Mouse (Mus musculus): Measurements from ENCODE around the gene Macf1. TPM values are rescaled to one million over a fixed set of nuclear protein-coding genes. Genes with fewer than 3 reads are reported as not detected.

The Macf1 gene
- polyA plus RNA-seq, 1 experiment from 2014 or later = 120 TPM

- peaks cover 3% of the 10 kb centered on the region; the same call in 1 of the 2 replicates for H3K4me1 ChIP-seq (replicated peaks; ENCODE audit: control insufficient read depth, insufficient read depth, low read length)
- no peak for ATAC-seq (ENCODE audit: low FRiP score)
- no peak for DNase-seq (ENCODE audit: low spot score)
- H3K4me3 ChIP-seq (replicated peaks; ENCODE audit: low read length) = no peak overlapping the region
- WGBS = 96% methylated on average over 8 of the region's 8 CpGs
- no peaks in the 10 kb centered on the region for H3K27me3 ChIP-seq (ENCODE audit: control insufficient read depth, insufficient read depth, low read length)
- peaks cover 93% of the 10 kb centered on the region for H3K36me3 ChIP-seq (replicated peaks; ENCODE audit: control insufficient read depth, insufficient read depth)
- H3K4me2 ChIP-seq (replicated peaks) = no peak overlapping the region
- H3K27ac ChIP-seq = no peak overlapping the region
- no peaks in the 10 kb centered on the region for H3K9me3 ChIP-seq (ENCODE audit: control insufficient read depth, low read length)
- no peak overlapping the region for H3K9ac ChIP-seq
These were observed 287.1 kb downstream of the Macf1 start for GRCm38 (mm10) chr4:123397049-123397448.

DNA sequence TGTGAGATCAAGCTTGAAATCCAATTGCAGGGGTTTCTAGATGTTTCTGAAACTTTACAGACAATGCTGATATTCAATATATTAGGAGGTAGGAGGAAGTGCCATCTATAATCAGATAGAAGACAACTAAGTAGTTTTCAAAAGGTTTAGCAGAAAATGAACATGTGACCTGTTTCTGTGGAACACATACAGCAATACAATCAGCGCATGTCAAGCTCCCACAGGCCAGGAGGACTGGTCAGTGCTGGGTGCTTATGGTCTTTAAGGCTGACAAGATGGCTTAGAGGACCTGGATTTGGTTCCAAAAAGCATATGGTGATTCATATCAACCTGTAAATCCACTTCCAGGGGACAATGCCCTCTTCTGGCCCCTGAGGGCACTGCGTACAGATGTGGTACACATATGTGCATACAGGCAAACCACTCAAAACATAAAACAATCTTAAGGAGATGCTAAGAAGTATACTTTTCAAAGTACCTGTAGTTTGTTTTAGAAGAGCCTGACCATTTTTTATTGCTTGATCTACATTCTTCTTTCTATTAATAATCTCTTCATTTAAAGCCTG lies 288.6 kb downstream of the Macf1 start:
- WGBS = 96% methylated on average over 2 of the region's 2 CpGs
- Histone ChIP-seq H3K36me3 (replicated peaks; ENCODE audit: control insufficient read depth, insufficient read depth) (peaks cover 94% of the 10 kb centered on the region), H3K4me3 (replicated peaks; ENCODE audit: low read length) (no peak overlapping the region), H3K9ac (no peak overlapping the region), H3K4me2 (replicated peaks) (no peak overlapping the region), H3K27ac (no peak overlapping the region), H3K9me3 (ENCODE audit: control insufficient read depth, low read length) (no peaks in the 10 kb centered on the region), H3K27me3 (ENCODE audit: control insufficient read depth, insufficient read depth, low read length) (no peaks in the 10 kb centered on the region), H3K4me1 (replicated peaks; ENCODE audit: control insufficient read depth, insufficient read depth, low read length) (no peaks in the 10 kb centered on the region)
- no peak for ATAC-seq (ENCODE audit: low FRiP score)
- no peak for DNase-seq (ENCODE audit: low spot score)

- ATAC-seq (ENCODE audit: low FRiP score) (no peak), DNase-seq (ENCODE audit: low spot score) (no peak)
- WGBS = 91% methylated on average over 5 of the region's 5 CpGs
- Histone ChIP-seq H3K36me3 (replicated peaks; ENCODE audit: control insufficient read depth, insufficient read depth) (peaks cover 97% of the 10 kb centered on the region), H3K4me2 (replicated peaks) (no peak overlapping the region), H3K4me1 (replicated peaks; ENCODE audit: control insufficient read depth, insufficient read depth, low read length) (no peaks in the 10 kb centered on the region), H3K4me3 (replicated peaks; ENCODE audit: low read length) (no peak overlapping the region), H3K9me3 (ENCODE audit: control insufficient read depth, low read length) (no peaks in the 10 kb centered on the region), H3K9ac (no peak overlapping the region), H3K27ac (no peak overlapping the region), H3K27me3 (ENCODE audit: control insufficient read depth, insufficient read depth, low read length) (no peaks in the 10 kb centered on the region)
These were observed 289.3 kb downstream of the Macf1 start for GRCm38 (mm10) chr4:123394878-123395277.

DNA sequence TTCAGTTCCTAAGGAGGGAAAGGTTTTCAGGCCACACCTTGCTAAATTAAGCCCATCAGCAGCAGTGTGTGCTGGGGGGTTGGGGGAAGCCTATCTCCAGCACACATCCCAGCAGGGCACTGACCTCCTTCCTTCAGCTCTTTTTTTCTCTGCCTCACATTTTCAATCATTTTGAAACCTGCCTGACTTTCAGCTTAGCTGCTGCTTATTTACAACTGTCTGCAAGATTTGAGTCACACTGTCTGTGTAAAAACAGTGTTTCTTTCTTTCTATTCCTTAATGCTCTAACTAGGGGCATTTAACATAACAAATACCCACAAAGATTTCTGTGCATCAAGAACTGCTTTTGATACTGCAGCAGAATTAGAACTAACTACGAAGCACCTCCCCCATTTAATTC lies 289.9 kb downstream of the Macf1 start:
- Histone ChIP-seq H3K36me3 (replicated peaks; ENCODE audit: control insufficient read depth, insufficient read depth) (peaks cover 97% of the 10 kb centered on the region), H3K9me3 (ENCODE audit: control insufficient read depth, low read length) (no peaks in the 10 kb centered on the region), H3K9ac (no peak overlapping the region), H3K4me3 (replicated peaks; ENCODE audit: low read length) (no peak overlapping the region), H3K4me1 (replicated peaks; ENCODE audit: control insufficient read depth, insufficient read depth, low read length) (no peaks in the 10 kb centered on the region), H3K27me3 (ENCODE audit: control insufficient read depth, insufficient read depth, low read length) (no peaks in the 10 kb centered on the region), H3K4me2 (replicated peaks) (no peak overlapping the region), H3K27ac (no peak overlapping the region)
- no peak for ATAC-seq (ENCODE audit: low FRiP score)
- DNase-seq (ENCODE audit: low spot score) = no peak
- WGBS = 68% methylated on average over 1 of the region's 1 CpGs

DNA sequence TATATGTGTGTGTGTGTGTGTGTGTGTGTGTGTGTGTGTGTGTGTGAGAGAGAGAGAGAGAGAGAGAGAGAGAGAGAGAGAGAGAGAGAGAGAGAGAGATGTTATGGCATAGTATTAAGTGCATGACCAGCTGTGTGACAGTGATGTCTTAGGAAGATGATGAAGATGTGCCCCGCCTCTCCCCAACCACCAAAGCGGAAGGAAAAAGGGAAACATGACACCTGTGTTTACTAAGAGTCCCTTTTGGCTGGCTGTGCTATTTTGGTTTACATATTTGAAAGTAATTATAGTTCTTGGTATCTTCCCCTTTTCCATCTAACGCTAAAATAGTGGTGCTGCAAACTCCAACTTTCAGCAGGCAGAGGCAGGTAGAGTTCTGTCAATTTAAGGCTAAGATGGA lies 291.2 kb downstream of the Macf1 start:
- WGBS = 97% methylated on average over 3 of the region's 3 CpGs
- H3K36me3 ChIP-seq (replicated peaks; ENCODE audit: control insufficient read depth, insufficient read depth) = peaks cover 97% of the 10 kb centered on the region
- no peaks in the 10 kb centered on the region for H3K9me3 ChIP-seq (ENCODE audit: control insufficient read depth, low read length)
- DNase-seq (ENCODE audit: low spot score) = no peak
- no peak overlapping the region for H3K27ac ChIP-seq
- H3K9ac ChIP-seq = no peak overlapping the region
- no peak overlapping the region for H3K4me3 ChIP-seq (replicated peaks; ENCODE audit: low read length)
- no peaks in the 10 kb centered on the region for H3K27me3 ChIP-seq (ENCODE audit: control insufficient read depth, insufficient read depth, low read length)
- ATAC-seq (ENCODE audit: low FRiP score) = no peak
- H3K4me1 ChIP-seq (replicated peaks; ENCODE audit: control insufficient read depth, insufficient read depth, low read length) = no peaks in the 10 kb centered on the region
- H3K4me2 ChIP-seq (replicated peaks) = no peak overlapping the region

DNA sequence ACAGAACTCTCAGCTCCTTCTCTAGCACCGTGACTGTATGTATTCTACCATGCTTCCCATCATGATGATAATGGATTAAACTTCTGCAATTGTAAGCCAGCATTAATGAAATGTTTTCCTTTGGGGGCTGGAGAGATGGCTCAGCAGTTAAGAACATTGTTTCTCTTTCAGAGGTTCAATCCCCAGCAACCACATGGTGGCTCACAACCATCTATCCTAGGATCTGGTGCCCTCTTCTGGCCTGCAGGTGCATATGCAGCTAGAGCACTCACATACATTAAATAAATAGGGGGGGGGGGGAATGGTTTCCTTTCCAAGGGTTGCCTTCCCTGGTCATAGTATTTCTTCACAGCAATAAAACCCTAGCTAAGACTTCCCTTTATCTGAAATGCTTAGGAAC lies 292.0 kb downstream of the Macf1 start:
- no peak overlapping the region for H3K27ac ChIP-seq
- H3K36me3 ChIP-seq (replicated peaks; ENCODE audit: control insufficient read depth, insufficient read depth) = peaks cover 97% of the 10 kb centered on the region
- H3K9me3 ChIP-seq (ENCODE audit: control insufficient read depth, low read length) = no peaks in the 10 kb centered on the region
- no peaks in the 10 kb centered on the region for H3K27me3 ChIP-seq (ENCODE audit: control insufficient read depth, insufficient read depth, low read length)
- 73% methylated on average over 1 of the region's 1 CpGs for WGBS
- no peak for DNase-seq (ENCODE audit: low spot score)
- no peak overlapping the region for H3K4me2 ChIP-seq (replicated peaks)
- H3K9ac ChIP-seq = no peak overlapping the region
- no peak for ATAC-seq (ENCODE audit: low FRiP score)
- H3K4me1 ChIP-seq (replicated peaks; ENCODE audit: control insufficient read depth, insufficient read depth, low read length) = no peaks in the 10 kb centered on the region
- no peak overlapping the region for H3K4me3 ChIP-seq (replicated peaks; ENCODE audit: low read length)

DNA sequence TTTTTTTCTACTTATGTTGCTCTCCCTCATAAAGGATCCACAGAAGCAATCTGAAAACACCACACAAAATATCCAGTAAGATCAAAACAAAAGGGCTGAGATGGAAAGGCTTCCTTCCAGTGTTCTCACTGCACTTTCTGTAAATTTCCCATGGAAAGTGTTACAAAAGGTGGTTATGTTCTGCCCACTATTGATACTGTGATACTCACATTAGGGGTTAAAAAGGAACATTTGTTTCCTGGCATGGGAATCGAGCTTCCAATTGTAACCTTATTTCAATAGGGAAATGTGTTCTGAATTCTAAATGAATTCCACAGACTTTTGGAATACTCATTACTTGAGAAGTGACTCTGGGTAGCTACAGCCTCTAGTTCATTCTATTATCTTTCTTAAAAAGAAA lies 299.1 kb downstream of the Macf1 start:
- no peak; the same call in 1 of the 2 replicates for ATAC-seq (ENCODE audit: low FRiP score)
- no peak for DNase-seq (ENCODE audit: low spot score)
- peak overlapping the region; percentile 44 for H3K27ac ChIP-seq

DNA sequence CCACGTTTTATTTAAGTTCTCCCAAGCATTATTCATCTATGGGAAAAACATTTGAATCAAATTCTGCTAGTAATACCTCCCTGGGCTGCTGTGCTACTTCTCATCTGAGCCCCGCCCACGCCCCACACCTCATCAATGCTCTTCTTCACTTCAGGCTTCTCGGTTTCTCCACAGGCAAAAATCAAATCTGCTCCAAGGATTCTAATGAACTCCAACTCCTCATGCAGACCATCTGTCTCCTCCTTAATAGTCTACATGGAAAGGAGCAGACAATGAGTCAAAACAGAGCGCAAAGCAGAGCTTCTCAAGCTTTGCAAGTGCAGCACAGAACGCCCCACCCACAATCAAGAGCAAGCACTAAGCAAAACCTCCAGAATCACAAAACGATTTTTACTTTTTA lies 301.0 kb downstream of the Macf1 start:
- no peak overlapping the region for H3K9ac ChIP-seq
- DNase-seq (ENCODE audit: low spot score) = no peak
- H3K4me3 ChIP-seq (replicated peaks; ENCODE audit: low read length) = no peak overlapping the region
- H3K27ac ChIP-seq = no peak overlapping the region
- no peaks in the 10 kb centered on the region for H3K9me3 ChIP-seq (ENCODE audit: control insufficient read depth, low read length)
- no peaks in the 10 kb centered on the region for H3K27me3 ChIP-seq (ENCODE audit: control insufficient read depth, insufficient read depth, low read length)
- 89% methylated on average over 7 of the region's 7 CpGs for WGBS
- no peak overlapping the region for H3K4me2 ChIP-seq (replicated peaks)
- ATAC-seq (ENCODE audit: low FRiP score) = no peak
- no peaks in the 10 kb centered on the region for H3K4me1 ChIP-seq (replicated peaks; ENCODE audit: control insufficient read depth, insufficient read depth, low read length)
- H3K36me3 ChIP-seq (replicated peaks; ENCODE audit: control insufficient read depth, insufficient read depth) = peaks cover 95% of the 10 kb centered on the region

More for the DNA sequence above, 299.1 kb downstream of the Macf1 start:
- no peak overlapping the region for H3K9ac ChIP-seq
- no peaks in the 10 kb centered on the region for H3K4me1 ChIP-seq (replicated peaks; ENCODE audit: control insufficient read depth, insufficient read depth, low read length)
- H3K9me3 ChIP-seq (ENCODE audit: control insufficient read depth, low read length) = no peaks in the 10 kb centered on the region
- H3K36me3 ChIP-seq (replicated peaks; ENCODE audit: control insufficient read depth, insufficient read depth) = peaks cover 99% of the 10 kb centered on the region
- no peaks in the 10 kb centered on the region for H3K27me3 ChIP-seq (ENCODE audit: control insufficient read depth, insufficient read depth, low read length)
- no peak overlapping the region for H3K4me3 ChIP-seq (replicated peaks; ENCODE audit: low read length)
- WGBS = 18% methylated on average over 1 of the region's 1 CpGs
- H3K4me2 ChIP-seq (replicated peaks) = no peak overlapping the region

GRCm38 (mm10) chr4:123382051-123382450 lies 302.1 kb downstream of the Macf1 start:
- no peak for DNase-seq (ENCODE audit: low spot score)
- Histone ChIP-seq H3K27me3 (ENCODE audit: control insufficient read depth, insufficient read depth, low read length) (no peaks in the 10 kb centered on the region), H3K4me1 (replicated peaks; ENCODE audit: control insufficient read depth, insufficient read depth, low read length) (no peaks in the 10 kb centered on the region), H3K9ac (no peak overlapping the region), H3K36me3 (replicated peaks; ENCODE audit: control insufficient read depth, insufficient read depth) (peaks cover 94% of the 10 kb centered on the region), H3K27ac (no peak overlapping the region), H3K9me3 (ENCODE audit: control insufficient read depth, low read length) (no peaks in the 10 kb centered on the region), H3K4me2 (replicated peaks) (no peak overlapping the region), H3K4me3 (replicated peaks; ENCODE audit: low read length) (no peak overlapping the region)
- no peak for ATAC-seq (ENCODE audit: low FRiP score)
- WGBS = 82% methylated on average over 4 of the region's 4 CpGs

DNA sequence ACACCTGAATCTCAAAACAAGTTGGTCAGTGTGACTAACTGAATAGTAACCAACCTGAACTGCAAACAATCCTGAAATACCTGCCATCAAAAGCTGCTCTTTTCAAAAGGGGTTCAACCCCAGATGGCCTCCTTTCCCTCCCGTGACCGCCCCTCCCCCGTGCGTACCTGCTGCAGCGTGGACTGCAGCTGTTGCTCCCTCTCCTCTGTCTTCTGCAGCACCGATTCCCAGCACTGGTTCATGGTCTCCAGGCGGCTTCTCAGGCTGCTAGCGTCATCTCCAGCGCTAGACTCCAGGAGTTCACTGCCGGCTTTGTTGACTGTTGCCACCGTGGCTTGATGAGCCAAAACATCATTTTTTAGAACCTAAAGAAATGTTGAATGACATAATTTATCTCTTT lies 302.6 kb downstream of the Macf1 start:
- Histone ChIP-seq H3K36me3 (replicated peaks; ENCODE audit: control insufficient read depth, insufficient read depth) (peaks cover 94% of the 10 kb centered on the region), H3K4me3 (replicated peaks; ENCODE audit: low read length) (no peak overlapping the region), H3K9ac (no peak overlapping the region), H3K4me1 (replicated peaks; ENCODE audit: control insufficient read depth, insufficient read depth, low read length) (no peaks in the 10 kb centered on the region), H3K27ac (no peak overlapping the region), H3K9me3 (ENCODE audit: control insufficient read depth, low read length) (no peaks in the 10 kb centered on the region), H3K4me2 (replicated peaks) (no peak overlapping the region), H3K27me3 (ENCODE audit: control insufficient read depth, insufficient read depth, low read length) (no peaks in the 10 kb centered on the region)
- WGBS = 92% methylated on average over 11 of the region's 11 CpGs
- DNase-seq (ENCODE audit: low spot score) = no peak
- ATAC-seq (ENCODE audit: low FRiP score) = no peak
